Mouse (Mus musculus): ENCODE measurements at regions not wholly inside any gene's neighbourhood (a gene's known extent, or its start where the extent isn't known, plus 50 kb on each side); places are given as distances from the start of the nearest gene placed in this dataset.

DNA sequence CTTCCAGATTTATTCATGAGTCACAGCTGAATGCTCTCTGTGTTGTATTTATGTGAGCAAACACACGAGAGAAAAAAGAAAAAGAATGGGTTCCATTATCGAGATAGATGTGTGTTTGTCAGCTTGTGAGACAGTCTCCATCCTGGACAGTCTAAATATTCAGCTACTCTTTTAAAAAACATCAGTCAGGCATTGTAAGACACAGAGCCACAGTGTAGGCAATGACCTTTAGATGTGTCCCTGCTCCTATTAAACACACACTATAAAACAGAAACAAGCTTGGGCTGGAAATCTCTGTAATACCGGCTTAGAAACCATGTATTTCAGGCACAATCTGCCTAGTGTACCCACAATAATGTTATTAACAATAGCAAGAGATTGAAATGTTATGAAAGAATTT is 442.6 kb downstream of the Tox3 start:
- DNase-seq: no peak

DNA sequence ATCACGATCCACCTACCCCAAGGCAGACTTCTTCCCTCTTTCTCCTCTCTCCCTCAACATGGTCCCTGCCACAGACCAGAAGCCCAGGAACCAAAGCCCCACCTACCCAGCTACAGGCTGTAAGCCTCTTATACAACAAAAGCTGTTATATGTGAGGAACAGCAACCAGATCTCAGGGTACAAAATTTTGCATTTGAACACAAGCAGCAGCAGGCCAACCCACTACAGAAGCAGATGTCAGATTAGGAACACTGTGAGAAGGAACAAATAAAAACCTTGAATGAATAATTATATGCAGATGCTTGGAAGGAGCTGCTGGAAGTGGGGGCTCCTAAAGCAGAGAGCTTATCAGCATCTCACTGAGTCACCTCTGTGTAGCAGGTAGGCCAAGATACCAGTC is 444.8 kb downstream of the Tox3 start:
- DNase-seq: no peak

DNA sequence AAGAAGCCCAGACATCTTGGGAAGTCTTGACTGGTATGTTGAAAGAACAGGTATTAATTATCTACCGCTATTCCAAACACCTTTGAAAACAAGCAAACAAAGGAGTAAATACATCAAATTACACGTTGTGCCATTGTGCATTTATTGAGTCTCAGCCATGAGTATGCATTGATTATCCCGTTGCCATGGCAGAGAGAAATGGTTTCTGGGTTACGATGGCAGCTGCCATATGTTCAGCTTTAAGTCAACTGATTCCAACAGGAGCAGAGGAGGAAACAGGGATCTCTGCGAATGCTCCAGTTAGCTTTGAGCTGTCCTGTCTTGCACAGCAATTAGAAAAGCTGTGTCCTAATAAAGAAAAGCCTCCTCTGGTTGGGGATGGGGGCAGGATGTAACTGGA is 475.4 kb downstream of the Tox3 start:
- DNase-seq: no peak

DNA sequence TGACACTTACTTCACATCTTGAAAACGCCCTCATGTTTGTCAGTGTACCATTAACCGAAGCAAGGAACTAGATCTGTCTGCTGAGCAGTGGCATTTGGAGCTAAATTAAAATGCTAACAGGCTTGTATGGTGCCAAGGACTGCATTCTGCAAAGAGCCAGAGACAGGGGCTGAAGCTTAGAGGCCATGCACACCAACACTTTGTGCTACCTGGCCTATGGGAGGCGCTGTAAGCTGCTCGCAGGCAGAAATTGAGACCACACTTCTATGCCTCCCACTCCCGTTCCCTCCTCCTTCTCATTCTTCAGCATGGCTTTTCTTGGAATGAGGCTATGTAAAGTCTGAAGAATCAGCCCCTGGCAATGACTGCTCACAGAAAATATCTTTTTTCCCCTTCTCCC is 476.2 kb downstream of the Tox3 start:
- no peak for DNase-seq

DNA sequence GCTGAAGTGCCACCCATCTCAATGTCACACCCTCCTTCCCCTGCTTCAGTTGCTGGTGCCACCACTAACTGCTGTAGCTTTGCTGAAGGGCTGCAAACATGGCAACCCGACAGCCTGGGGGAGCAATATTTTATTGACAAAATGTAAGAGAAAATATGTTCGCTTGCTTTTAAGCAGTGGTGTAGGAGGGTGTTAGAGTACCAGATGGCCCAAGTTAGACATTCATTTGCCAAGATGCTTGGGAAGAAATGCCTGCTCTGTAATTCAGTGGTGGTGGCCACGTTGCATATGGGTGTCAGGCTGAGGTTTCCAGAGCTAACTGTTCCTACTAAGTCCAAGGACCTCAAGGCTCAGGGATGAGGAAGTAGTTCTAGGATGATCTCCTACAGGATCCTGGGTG is 488.3 kb downstream of the Tox3 start:
- no peak for DNase-seq

DNA sequence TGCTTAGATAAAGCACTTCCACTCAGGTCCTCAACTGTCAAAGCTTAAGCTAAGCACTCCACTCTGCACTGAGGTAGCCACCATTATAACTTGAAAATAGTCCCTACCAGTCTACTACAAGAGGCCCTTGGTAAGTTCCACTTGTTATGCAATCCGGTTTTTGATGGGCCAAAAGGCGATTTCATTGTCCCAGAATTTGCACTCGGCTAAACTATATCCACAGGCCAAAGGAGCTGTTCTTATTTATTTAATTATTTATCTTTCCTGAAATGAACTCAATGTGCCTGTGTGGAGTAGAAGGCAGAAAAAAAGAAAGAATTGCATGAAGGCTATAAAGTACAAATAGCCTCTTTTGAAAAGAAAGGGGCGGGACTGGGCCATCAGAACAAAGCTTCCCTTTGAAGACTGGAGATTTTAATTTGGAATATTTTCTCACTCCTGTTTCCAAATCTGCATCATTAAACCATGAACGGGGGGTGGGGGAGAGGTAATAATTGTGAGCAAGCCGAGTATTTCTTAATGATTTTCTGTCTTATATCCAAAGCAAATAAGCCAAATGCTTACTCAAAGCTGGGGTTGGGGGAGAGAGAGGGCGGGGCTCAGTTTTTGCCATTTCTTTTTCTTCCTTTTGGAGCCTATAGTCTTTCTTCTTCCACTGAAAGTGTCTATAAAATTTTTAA is 489.3 kb downstream of the Tox3 start:
- no peak for DNase-seq

DNA sequence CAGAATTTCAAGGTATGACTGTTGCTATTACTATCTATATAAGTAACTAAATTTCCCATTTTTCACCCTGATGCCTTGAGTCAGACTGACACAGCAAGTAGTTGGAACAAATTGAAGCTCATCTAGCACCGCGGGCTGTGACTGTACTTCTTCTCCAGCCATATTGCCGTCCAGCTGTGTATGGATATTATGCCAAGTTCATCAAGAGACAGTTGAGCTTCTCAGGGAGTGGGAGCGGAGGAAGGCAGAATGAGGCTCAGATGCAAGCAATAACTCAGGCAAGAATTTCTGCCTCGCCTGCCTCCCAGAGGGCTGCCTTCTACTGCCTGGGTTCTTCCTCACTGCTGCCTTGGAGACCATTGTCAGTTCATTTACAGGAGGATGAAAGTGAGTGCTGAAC is 492.6 kb downstream of the Tox3 start:
- no peak for DNase-seq

DNA sequence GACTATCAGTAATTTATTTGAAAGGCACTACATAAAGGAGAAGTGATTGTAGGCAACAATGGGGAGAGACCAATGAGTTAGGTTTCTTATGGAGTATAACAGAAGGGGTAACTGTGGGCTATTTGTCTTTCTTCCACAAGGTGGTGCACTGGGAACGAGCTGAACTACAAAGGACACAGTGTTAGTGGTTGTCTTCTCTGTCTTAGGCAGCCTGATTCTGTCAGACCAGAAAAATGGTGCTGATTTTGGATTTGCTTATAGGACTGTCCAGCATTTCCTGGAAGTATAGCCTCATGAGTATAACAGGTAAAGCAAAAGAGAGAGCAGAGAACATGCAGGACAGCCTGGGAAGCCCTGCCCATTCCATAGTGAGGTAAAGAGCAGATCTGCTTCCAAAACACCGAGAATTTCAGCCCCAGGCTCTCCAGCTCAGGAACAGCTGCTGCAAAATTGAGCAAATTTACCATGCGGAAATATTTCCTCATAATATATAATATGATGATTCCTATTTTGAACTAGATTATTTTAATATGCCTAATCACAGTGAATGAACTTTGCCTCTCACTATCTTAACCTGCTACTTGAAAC is 497.8 kb downstream of the Tox3 start:
- peak in 1 of 2 experiments; percentile 12 for DNase-seq

DNA sequence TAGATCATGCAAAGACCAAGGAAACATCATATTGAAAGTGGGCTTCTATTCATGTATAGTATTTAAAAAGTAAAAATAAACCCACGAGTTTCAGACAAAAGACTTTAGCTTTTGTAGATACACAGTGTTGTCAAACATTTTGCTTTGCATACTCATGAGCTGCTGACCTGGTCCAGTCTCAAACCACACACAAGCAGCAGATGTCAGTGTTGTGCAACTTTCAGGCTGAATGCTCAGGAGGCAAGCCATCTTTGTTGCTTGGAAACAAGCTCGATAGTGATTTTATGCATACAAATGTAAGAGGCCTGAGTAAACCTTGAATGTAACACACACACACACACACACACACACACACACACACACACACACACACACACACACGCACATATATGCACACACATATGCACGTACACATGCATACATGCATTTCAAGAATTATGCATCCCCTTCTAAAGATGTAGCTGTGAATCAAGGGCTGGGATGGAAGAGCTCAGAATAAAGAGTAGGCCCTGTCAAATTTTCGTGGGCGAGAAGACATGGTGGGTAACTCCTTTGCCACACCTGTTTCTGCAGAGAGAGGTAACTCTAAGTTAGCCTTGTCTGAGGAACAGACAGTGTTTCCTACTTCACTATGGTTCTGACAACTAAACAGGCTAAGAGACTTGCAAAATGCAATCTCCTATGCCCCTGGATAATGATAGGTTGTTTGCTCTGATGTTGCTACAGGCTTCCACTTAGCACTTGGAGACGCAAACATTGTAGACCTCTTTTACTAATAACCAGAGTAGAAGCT is 498.5 kb downstream of the Tox3 start:
- peak; percentile 2 to 9 for DNase-seq

DNA sequence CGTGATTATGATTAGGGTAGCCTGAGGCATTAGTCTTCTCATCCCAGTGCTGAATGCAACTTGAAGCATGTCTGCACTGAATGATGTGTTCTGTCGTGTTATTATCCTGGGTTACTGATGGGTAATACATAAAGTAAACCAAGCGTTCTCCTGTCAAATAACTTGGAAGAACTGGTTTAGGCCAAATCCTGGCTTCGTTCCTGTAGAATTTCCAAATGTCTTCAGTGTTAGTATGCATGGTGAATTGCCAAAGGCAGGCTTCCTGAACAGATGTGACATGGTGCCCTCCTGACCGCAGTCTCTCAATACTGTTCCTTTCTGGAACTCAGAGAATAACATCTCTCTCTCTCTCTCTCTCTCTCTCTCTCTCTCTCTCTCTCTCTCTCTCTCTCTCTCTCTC is 509.6 kb downstream of the Tox3 start:
- no peak for DNase-seq

DNA sequence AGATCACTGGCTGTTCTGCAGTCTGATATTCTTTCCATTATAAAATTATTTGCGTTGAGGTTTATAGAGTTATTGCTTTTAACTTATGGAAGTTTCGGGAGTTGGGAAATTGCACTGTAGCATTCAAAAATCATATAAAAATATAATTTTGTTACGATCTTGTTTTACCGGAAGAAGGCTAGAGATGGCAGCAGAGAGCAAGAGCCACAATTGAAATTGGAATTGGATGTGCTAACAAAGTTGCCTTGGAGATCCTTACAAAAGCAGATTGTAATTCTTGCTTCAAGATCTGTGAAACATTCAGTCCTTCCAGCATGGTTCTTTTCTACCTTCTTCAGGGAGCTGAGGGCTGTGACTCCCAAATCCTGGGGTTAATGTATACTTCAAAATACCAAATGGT is 514.4 kb downstream of the Tox3 start:
- no peak for DNase-seq

DNA sequence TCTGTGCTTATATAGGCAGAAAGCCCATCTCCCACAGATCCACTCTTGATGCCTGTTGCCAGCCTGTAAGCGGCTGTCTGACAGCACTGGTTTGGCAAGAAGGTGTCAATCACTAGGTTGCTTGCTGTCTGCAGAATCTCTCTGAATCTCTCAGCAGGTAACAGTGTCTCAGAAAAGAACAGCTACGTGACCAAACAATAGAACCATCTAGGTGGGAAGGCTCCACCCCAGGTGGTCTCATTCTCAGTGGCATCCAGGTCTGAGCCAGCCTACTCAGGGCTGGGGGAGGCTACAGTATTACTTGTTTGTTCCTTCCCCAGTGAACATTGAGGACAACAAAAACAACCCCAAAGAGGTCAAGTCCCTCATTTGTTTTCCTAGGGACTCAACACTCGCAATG is 523.6 kb downstream of the Tox3 start:
- DNase-seq: no peak

DNA sequence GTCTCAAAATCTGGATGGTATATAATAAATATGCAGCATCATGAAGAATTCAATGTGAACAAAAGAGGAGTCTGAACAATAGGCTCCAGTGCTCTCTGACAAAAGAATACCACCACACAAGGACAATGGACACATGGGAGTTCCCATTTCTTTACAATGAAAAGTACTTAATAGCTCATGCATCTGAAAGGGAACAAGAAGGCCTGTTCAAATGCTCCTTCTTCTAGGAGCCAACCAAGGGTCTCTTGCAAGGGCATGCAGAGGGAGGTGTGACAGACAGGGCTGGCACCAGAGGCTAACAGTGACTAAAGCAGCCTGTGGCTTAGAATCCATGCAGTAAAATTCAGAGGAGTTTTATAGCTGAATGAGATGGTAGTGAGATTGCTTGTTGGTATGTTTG is 524.5 kb downstream of the Tox3 start:
- DNase-seq: no peak

DNA sequence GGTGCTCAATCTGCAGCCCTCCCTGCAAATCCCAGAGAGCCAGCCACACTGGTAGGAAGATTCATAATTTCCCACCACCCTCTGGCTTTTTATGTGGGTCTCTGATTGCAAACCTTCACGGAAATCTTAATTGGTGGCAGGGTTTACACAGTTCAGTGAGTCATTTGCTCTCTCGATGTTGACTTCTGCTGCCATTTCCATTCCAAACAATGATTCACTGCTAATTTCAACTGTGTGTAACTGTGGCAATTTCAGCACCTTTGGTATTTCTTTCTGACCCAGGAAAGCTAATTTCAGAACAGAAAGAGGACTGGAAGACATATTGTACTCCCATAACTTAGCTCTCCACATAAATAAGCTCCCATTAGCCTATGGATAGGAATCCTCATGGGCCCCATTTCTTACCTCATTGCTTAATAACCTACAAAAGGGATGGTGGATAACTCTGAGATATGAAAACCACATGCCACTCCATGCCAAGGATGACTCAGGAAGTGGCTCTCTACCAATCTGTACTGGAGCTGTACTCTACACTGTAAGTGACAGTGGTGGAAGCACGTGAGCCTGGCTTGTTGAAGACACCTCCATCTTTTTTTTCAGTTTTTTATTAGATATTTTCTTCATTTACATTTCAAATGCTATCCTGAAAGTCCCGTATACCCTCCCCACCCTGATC is 536.0 kb downstream of the Tox3 start:
- no peak for DNase-seq

DNA sequence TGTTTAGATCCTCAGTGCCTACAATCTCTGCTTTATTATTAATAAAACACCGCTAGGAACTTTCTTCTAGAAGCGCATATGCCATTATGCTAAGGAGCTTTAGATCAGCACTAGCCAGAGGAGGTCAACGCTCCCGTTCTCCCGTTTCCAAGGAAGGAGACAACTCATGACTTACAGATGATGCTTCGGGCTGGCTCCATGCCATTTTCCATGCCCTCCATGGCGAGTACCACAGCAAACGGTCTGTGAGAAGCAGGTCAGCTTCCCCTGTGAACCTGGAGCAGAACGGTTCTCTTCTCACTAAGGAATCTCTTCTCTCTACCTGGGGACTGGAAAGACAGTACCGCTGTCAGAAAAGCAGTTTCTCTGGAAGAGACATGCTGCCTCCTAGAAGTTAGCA is 559.8 kb downstream of the Tox3 start:
- DNase-seq: no peak

DNA sequence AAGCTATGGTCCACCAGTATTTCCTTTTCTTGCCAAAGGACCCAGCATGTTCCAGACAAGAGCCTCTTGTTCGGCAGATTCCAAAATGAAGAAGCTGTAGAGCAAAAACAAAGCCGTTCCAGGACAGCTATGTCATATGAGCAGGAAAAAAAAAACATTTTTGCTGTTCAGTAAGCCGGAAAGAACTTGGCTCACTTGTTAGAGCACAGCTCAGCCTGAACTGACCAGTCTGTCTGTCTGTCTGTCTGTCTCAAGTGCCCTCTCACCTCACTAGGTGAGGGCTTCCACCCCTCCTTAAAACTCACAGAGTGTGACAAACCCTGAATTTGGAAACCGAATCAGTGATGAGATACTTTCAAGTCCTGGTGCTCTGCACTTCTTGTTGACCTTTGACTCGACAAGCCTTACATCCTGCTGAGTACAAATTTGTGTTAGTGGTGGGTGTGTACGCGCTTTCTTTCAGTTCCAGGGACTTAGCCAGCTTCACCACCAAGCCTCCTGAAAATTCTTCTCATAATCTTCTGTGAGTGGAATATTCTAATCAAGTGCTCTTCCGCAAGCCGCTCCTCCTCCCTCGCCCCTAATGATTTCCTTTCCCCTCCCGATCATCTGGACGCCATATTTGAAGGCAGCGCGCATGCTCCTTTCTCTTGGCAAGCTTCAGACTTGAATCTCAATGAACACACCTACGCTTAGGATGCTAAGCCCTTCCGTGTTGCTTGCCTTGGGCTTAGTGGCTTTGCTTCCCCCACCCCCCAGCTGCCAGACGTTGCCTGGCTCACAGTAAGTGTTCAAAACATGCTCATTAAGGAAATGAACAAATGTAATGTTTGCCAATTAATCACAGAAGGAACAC is 560.9 kb downstream of the Tox3 start:
- DNase-seq: no peak

DNA sequence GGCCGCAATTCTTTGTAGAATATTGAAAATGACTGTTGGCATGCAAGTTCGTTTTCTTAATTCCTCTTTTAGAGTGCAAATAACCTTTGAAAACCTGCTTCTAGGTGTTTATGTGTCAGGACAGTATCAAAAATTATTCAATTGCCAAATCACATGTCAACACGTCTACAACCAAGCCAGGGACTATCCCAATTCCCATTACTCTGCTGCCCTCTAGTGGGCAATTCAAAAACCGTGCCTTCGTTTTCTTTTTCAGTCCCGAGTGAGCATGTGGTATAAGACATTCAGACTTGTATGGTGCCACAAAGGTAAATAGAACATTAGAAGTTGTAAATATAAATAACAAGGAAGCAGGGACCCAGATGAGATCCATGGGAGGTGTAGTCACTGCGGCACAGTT is 563.1 kb downstream of the Tox3 start:
- DNase-seq: peak; percentile 39 to 58

DNA sequence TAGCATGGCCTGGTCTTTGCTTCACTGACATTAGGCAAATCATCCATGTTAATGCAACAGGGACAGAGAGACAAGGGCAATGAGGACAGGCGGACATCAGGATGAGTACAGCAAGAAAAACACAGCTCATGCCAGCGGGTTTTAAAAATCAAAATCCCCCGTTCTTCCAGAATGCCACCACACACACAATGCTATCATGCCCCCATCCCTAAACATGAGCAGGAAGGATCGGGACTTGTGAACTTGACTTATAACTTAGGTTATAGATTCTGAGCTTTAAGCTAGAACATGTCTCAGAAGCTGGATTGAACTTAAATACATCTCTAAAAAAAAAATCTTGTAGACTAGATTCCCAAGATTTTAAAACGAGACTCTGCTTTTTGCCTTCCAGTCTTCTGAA is 564.8 kb downstream of the Tox3 start:
- no peak for DNase-seq

DNA sequence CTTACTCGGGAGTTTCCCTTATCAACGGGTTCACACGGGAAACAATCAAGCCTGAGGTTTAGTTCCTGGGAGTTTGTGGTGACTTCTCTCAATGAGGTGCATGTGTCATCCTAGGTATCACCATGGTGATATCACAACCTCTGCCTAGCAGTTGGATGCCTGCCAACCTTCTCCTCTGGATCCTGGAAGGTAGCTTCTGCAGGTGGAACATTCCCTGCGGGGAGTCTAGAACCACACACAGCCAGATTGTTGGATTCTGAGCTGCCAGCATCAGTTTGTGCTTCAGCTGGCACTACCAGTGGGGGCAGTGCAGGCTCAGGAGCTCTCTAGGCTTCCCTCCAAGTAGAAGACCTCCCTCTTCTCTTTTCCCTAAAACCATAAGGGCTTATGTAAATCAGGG is 581.8 kb downstream of the Tox3 start:
- no peak for DNase-seq

DNA sequence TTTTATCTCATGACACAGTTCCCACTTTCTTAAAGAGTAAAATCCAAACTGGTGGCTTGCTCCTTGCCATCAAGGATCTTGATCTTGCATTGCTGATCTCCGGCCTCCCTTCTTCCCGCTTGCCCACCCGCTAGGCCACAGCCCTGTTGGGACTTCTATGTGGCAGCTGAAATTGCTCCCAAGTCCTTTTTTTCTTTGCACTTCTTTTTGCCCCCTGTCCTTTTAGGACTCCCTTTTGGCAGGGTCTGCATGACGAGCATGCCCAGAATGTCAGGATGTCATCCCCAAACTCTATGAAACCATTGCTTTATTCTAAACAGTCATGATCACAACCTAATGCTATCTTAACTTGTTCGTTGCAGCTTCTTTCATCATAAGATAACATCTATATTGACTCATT is 588.6 kb downstream of the Tox3 start:
- no peak for DNase-seq

DNA sequence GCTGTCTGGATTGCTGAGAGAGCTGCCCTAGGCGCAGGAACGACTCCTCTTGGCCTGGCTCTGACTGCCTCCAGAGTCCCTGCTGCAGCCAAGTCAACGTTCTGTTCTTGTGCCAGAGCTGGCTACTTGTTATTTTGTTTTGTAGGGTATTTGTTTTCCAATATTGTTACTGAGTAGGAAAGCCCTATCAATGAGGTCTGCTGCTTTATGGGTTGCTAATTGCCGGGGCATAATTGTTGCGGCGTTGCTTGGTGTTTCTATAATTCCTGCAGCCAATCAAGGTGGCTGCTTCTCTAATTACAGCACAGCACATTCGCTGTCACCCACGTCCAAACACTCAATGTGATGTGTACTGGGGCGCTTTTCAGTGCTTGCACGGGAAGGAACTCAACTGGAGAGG is 589.4 kb downstream of the Tox3 start:
- no peak for DNase-seq

DNA sequence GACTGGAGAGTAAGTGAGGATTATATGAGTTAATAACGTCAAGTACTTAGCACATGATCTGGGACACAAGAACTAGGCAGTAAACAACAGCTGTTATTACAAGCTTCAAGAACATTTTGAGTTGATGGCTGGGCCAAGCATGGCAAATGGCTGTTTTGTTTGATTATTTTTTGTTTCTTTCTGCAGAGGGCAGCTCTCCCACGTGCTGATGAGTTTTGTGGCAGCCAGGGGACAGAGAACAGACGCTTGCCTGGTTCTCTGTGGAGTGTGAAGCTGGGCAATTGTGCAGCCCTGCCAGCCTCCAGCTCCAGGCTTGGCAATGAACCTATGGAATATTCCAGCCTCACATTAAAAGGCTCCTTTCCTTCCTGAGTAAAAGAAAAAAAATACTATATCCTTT is 592.2 kb downstream of the Tox3 start:
- no peak for DNase-seq
